Mouse (Mus musculus): ENCODE data around the gene Nemf. TPM values are rescaled to one million over a fixed set of nuclear protein-coding genes. Genes with fewer than 3 reads are reported as not detected.
"Not testable (repeated sequence)": the region's sequence is repeated elsewhere in the genome, so short reads cannot be mapped to it uniquely, and the experiment has no call there.

Nemf gene
- polyA plus RNA-seq, 1 experiment from 2014 or later: 97.3 TPM

- H3K27ac ChIP-seq: peak overlapping the region; percentile 83
- peak overlapping the region; percentile 97 for H3K4me2 ChIP-seq (replicated peaks)
- H3K9me3 ChIP-seq: no peaks in the 10 kb centered on the region
- H3K9ac ChIP-seq (replicated peaks): peak overlapping the region; percentile 98
- peak overlapping the region; percentile 97 for H3K4me3 ChIP-seq (replicated peaks)
- H3K36me3 ChIP-seq: no peaks in the 10 kb centered on the region
- ATAC-seq: peak; percentile 89
- H3K4me1 ChIP-seq (replicated peaks): peaks cover 34% of the 10 kb centered on the region
- WGBS: under 1% methylated on average over 24 of the region's 24 CpGs
- no peaks in the 10 kb centered on the region for H3K27me3 ChIP-seq
Observed at GRCm38 (mm10) chr12:69371421-69371853, 14.5 kb upstream of the Nemf start.

DNA sequence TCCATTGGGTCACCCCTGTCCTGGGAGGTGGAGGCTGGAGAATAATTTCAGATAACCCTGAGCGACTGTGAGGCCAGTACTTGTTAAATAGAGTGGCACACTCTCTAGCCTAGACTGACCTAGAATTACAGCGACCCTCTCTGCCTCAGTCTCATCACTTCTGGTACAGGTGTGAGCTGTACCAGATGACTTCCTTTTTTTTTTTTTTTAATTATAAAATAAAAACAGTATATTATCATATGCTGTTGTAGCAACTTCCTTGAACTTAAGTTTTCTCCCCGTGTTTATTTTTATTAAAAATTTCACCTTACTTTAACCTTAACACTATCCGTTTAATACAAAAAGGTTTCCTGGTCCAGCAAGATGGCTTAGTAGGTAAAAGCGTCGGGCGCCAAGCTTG is 14.0 kb upstream of the Nemf start:
- Histone ChIP-seq H3K4me2 (replicated peaks) (peak overlapping the region; percentile 97), H3K9me3 (no peaks in the 10 kb centered on the region), H3K27me3 (no peaks in the 10 kb centered on the region), H3K27ac (peak overlapping the region; percentile 83; the same call in 1 of the 2 replicates), H3K9ac (replicated peaks) (no peak overlapping the region), H3K4me1 (replicated peaks) (peaks cover 31% of the 10 kb centered on the region), H3K36me3 (no peaks in the 10 kb centered on the region), H3K4me3 (replicated peaks) (peak overlapping the region; percentile 97)
- ATAC-seq: no peak
- WGBS: 16% methylated on average over 7 of the region's 7 CpGs

- 76% methylated on average over 2 of the region's 2 CpGs for WGBS
Observed at GRCm38 (mm10) chr12:69367557-69367956, 10.6 kb upstream of the Nemf start.

DNA sequence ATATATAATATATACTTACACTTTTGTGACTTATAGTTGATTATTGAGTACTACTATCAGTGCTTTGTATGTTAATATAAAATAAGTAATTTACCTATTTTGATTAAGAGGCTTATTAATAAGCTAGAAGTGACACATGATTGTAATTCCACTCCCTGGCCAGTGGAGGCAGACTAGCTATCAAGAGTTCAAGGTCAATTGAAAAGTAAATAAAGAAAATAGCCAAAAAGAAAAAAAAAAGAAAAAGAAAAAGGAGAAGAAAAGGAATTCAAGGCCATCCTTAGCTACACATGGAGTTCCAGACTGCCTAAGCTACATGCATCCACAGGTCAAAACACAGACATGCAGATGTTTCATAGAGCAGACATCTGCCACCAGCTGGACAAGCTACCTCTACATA is 9.5 kb upstream of the Nemf start:
- Histone ChIP-seq H3K4me1 (replicated peaks) (peaks cover 24% of the 10 kb centered on the region), H3K9me3 (no peaks in the 10 kb centered on the region), H3K4me3 (replicated peaks) (no peak overlapping the region), H3K9ac (replicated peaks) (no peak overlapping the region), H3K27me3 (no peaks in the 10 kb centered on the region), H3K36me3 (no peaks in the 10 kb centered on the region), H3K27ac (no peak overlapping the region), H3K4me2 (replicated peaks) (no peak overlapping the region)
- no peak for ATAC-seq

More at GRCm38 (mm10) chr12:69367557-69367956, 10.6 kb upstream of the Nemf start:
- peaks cover 16% of the 10 kb centered on the region for H3K4me1 ChIP-seq (replicated peaks)
- H3K27ac ChIP-seq: no peak overlapping the region
- no peak overlapping the region for H3K9ac ChIP-seq (replicated peaks)
- H3K36me3 ChIP-seq: no peaks in the 10 kb centered on the region
- H3K4me3 ChIP-seq (replicated peaks): no peak overlapping the region
- no peak for ATAC-seq
- no peaks in the 10 kb centered on the region for H3K27me3 ChIP-seq
- H3K4me2 ChIP-seq (replicated peaks): no peak overlapping the region
- H3K9me3 ChIP-seq: no peaks in the 10 kb centered on the region

DNA sequence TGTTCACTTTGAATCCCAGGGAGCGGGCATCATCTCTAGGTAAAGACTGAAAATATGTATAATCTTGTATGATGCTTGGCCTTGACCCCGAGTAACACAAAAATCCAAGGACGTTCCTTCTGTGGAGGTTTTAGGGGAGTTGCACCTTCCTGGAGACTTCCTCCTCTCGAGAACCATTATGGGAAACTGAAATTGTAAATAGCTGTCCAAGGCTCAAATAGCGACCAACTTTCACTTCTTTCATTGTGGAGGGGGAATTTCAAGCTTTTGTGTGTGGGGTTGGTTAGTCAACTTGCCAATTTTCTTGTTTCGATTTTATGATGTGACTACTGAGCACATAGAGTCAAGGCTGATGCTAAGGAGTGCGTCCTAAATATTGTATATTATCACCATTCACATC is 8.8 kb upstream of the Nemf start:
- H3K9me3 ChIP-seq: no peaks in the 10 kb centered on the region
- 79% methylated on average over 7 of the region's 7 CpGs for WGBS
- H3K4me2 ChIP-seq (replicated peaks): no peak overlapping the region
- H3K27ac ChIP-seq: no peak overlapping the region
- H3K36me3 ChIP-seq: no peaks in the 10 kb centered on the region
- H3K4me1 ChIP-seq (replicated peaks): peaks cover 19% of the 10 kb centered on the region
- no peak for ATAC-seq
- H3K27me3 ChIP-seq: no peaks in the 10 kb centered on the region
- H3K9ac ChIP-seq (replicated peaks): no peak overlapping the region
- H3K4me3 ChIP-seq (replicated peaks): no peak overlapping the region

GRCm38 (mm10) chr12:69363899-69364762 is 7.2 kb upstream of the Nemf start:
- peak overlapping the region; percentile 57 for H3K9ac ChIP-seq (replicated peaks)
- H3K36me3 ChIP-seq: no peaks in the 10 kb centered on the region
- ATAC-seq: no peak
- H3K27ac ChIP-seq: 0 out of 2 replicates have a peak overlapping the region, but pooled peaks have one; percentile 16
- no peaks in the 10 kb centered on the region for H3K9me3 ChIP-seq
- peak overlapping the region; percentile 45 for H3K4me3 ChIP-seq (replicated peaks)
- no peaks in the 10 kb centered on the region for H3K27me3 ChIP-seq
- H3K4me1 ChIP-seq (replicated peaks): peaks cover 18% of the 10 kb centered on the region
- 4% methylated on average over 32 of the region's 32 CpGs for WGBS
- peak overlapping the region; percentile 77 for H3K4me2 ChIP-seq (replicated peaks)

GRCm38 (mm10) chr12:69363110-69363509 is 6.1 kb upstream of the Nemf start:
- H3K4me3 ChIP-seq (replicated peaks); H3K4me2 ChIP-seq (replicated peaks); H3K27me3 ChIP-seq; H3K36me3 ChIP-seq; H3K9ac ChIP-seq (replicated peaks); ATAC-seq; H3K27ac ChIP-seq; H3K9me3 ChIP-seq: not testable (repeated sequence)
- WGBS: 94% methylated on average over 7 of the region's 7 CpGs
- peaks cover 18% of the 10 kb centered on the region for H3K4me1 ChIP-seq (replicated peaks)

DNA sequence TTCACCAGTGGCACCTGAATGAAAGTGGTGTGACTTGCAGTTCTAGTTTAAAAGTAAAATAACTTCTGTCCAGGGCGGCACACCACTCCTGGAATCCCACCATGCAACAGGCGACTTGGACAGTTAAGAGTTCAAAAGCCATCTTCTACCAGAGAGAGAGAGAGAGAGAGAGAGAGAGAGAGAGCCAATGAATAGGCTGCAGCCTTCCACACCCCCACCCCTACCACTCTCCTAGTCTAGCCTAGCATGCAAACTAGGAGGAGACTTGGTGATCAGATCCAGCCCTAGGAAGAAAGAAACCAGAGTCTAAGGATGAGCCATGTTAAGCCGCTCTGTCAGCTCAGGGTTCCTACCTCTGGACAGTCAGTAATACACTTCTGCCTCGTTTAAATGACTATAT is 5.4 kb upstream of the Nemf start:
- Histone ChIP-seq H3K9me3 (no peaks in the 10 kb centered on the region), H3K4me2 (replicated peaks) (peak overlapping the region; percentile 60), H3K9ac (replicated peaks) (no peak overlapping the region), H3K4me1 (replicated peaks) (peaks cover 20% of the 10 kb centered on the region), H3K27ac (no peak overlapping the region), H3K36me3 (no peaks in the 10 kb centered on the region), H3K27me3 (no peaks in the 10 kb centered on the region), H3K4me3 (replicated peaks) (no peak overlapping the region)
- WGBS: 47% methylated on average over 4 of the region's 4 CpGs
- ATAC-seq: no peak

DNA sequence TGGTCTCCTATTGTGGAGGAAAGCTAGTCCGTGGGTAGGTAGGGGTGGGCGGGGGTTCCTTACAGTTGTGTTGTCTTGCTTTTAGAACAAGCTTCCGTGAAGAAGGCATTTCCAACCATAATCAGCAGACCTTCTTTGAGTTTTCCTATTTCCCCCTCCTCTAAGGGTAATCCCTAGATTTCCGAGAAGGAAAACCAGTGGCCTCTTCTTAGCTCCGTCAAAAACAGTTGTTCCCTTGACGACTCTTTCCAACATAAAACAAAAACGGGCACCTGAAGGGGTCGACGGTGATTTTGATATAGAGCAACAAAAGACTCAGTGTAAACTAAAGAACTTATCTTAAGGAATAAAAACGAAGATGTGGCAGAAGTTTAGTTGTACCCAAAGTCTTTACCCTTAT is 5.0 kb upstream of the Nemf start:
- no peaks in the 10 kb centered on the region for H3K36me3 ChIP-seq
- H3K9ac ChIP-seq (replicated peaks): peak overlapping the region; percentile 54
- H3K4me1 ChIP-seq (replicated peaks): peaks cover 22% of the 10 kb centered on the region
- H3K4me2 ChIP-seq (replicated peaks): peak overlapping the region; percentile 60
- H3K9me3 ChIP-seq: no peaks in the 10 kb centered on the region
- no peaks in the 10 kb centered on the region for H3K27me3 ChIP-seq
- peak overlapping the region; percentile 84 for H3K27ac ChIP-seq
- H3K4me3 ChIP-seq (replicated peaks): peak overlapping the region; percentile 51
- WGBS: 5% methylated on average over 10 of the region's 10 CpGs
- no peak for ATAC-seq

DNA sequence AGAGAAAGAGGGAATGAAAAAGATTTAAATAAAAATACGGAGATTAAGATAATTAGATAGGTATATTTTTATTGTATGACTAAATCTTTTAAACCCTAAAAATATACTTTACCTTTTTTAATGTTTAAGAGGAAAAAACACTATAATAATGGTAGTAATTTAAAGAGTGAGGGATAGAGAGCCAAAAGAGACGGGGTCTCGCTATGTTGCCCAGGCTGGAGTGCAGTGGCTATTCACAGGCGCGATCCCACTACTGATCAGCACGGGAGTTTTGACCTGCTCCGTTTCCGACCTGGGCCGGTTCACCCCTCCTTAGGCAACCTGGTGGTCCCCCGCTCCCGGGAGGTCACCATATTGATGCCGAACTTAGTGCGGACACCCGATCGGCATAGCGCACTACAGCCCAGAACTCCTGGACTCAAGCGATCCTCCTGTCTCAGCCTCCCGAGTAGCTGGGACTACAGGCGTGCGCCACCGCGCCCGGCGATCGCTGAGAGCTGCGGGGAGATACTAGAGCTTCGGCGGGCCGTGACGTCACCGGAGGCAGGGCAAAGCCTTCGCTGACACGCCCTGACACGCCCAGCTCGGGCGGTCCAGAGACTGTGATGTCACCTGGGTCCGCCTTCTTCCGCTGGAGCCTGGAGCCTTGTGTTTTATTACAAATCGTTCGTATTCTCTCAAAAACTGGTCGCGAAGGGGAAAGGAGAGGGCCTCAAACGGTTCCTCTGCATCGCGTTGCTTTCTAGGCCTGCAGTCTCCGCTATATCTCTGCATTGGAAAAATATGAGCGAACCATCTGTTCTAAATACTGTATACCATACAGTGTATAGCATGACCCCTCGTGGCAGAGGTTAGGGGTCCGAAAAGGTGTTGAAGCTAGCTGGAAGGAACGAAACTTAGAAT is 4.3 kb upstream of the Nemf start:
- under 1% methylated on average over 44 of the region's 50 CpGs for WGBS
- peak; percentile 96 for ATAC-seq
- H3K9ac ChIP-seq (replicated peaks): peak overlapping the region; percentile 54

DNA sequence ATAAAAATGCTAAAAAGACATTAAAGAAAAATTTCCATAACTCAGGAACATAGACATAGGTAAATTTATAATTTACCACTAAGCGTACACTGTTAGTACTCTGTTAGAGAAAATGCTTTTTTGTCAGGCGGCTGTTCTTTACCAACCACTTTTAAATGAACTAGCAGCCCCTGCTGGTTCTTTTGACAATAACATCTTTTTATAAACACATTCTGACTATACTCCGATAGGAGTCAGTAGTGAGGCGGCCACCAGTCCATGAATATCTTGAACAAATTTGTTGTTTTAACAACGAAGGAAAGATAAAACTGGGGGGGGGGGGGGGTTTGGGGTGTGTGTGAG is 3.7 kb upstream of the Nemf start:
- H3K9ac ChIP-seq (replicated peaks): no peak overlapping the region
- ATAC-seq: no peak
- H3K9me3 ChIP-seq: no peaks in the 10 kb centered on the region
- no peak overlapping the region for H3K4me3 ChIP-seq (replicated peaks)
- no peaks in the 10 kb centered on the region for H3K36me3 ChIP-seq
- H3K27me3 ChIP-seq: no peaks in the 10 kb centered on the region
- H3K27ac ChIP-seq: no peak overlapping the region
- H3K4me1 ChIP-seq (replicated peaks): peaks cover 28% of the 10 kb centered on the region
- WGBS: 13% methylated on average over 5 of the region's 5 CpGs
- H3K4me2 ChIP-seq (replicated peaks): no peak overlapping the region

More for the DNA sequence above, 4.3 kb upstream of the Nemf start:
- Histone ChIP-seq H3K4me3 (replicated peaks) (peak overlapping the region; percentile 51), H3K4me1 (replicated peaks) (peaks cover 24% of the 10 kb centered on the region), H3K4me2 (replicated peaks) (peak overlapping the region; percentile 60), H3K27ac (peak overlapping the region; percentile 84)
- not testable (repeated sequence) for H3K36me3 ChIP-seq, H3K9me3 ChIP-seq, H3K27me3 ChIP-seq

DNA sequence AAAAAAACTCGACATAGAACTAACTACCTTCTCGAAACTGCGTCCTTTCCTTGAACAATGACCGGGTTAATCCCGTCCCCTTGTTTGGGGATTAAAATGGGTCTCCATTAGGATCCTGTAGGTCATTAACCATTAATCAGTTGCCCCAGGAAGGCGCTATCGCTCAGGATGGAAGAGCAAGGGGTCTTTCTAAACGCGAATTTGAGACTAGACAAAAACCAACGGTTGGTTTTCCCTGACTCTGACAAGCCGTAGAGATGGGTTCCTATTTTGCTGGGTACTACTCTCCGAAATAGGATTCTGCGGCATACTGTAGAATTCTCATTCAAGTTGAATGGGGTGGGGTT is 308 bp upstream of the Nemf start:
- peak overlapping the region; percentile 91 for H3K9ac ChIP-seq (replicated peaks)
- H3K4me2 ChIP-seq (replicated peaks): peak overlapping the region; percentile 87
- H3K4me1 ChIP-seq (replicated peaks): peaks cover 20% of the 10 kb centered on the region
- ATAC-seq: no peak; the same call in 1 of the 2 replicates
- peak overlapping the region; percentile 83 for H3K4me3 ChIP-seq (replicated peaks)
- peaks cover 21% of the 10 kb centered on the region for H3K36me3 ChIP-seq
- H3K27ac ChIP-seq: no peak overlapping the region
- no peaks in the 10 kb centered on the region for H3K9me3 ChIP-seq
- 5% methylated on average over 13 of the region's 13 CpGs for WGBS
- no peaks in the 10 kb centered on the region for H3K27me3 ChIP-seq
